Mouse (Mus musculus) cortical plate, adult 2 months (tissue): ENCODE data around the gene Pgrmc2.

Source experiments
- CTCF ChIP-seq: fragments of 200-500 bp; IDR thresholded peaks from 2 replicates; pipeline ENCODE4 v1.5.1; 2011; ENCODE audit warnings: mild to moderate bottlenecking, control low read depth, low read length; ENCODE audit not compliant: insufficient read depth; ENCODE audit errors: extremely low read depth
- POLR2A ChIP-seq: fragments of 200-500 bp; IDR thresholded peaks from 2 replicates; pipeline ENCODE4 v1.6.1; 2011; ENCODE audit warnings: mild to moderate bottlenecking, low read length, control low read depth; ENCODE audit not compliant: insufficient read depth; ENCODE audit errors: extremely low read depth

DNA sequence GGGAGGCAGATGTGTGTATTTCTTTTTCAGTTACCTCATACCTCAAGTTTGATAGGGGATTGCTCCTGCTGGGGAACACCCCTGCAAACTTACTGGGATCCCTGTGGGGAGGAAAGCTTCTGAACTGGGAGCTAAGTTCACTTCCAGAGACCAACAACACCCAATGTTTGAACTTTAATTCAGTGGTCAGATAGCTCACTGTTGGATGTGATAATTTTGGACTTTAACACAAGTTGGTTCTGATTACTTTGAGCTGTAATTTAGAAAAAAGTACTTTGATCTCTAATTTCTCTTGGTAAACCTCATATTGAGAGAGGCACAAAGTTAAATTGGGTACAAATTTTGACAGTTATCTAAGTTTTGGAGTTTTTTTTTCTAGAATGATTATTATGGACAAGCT, 4.2 kb upstream of the Pgrmc2 start:
- no peak for TF ChIP-seq POLR2A
- TF ChIP-seq CTCF, result no peak
